Mouse (Mus musculus): ENCODE results near the gene Gm26620. TPM values are rescaled to one million over a fixed set of nuclear protein-coding genes. Genes with fewer than 3 reads are reported as not detected.
A peak's percentile ranks its signal among the peaks of the same experiment; 100 is the strongest.

The Gm26620 gene
- total and polyA plus RNA-seq, 2 experiments from 2014 or later: 1.4 to 4.3 TPM

DNA sequence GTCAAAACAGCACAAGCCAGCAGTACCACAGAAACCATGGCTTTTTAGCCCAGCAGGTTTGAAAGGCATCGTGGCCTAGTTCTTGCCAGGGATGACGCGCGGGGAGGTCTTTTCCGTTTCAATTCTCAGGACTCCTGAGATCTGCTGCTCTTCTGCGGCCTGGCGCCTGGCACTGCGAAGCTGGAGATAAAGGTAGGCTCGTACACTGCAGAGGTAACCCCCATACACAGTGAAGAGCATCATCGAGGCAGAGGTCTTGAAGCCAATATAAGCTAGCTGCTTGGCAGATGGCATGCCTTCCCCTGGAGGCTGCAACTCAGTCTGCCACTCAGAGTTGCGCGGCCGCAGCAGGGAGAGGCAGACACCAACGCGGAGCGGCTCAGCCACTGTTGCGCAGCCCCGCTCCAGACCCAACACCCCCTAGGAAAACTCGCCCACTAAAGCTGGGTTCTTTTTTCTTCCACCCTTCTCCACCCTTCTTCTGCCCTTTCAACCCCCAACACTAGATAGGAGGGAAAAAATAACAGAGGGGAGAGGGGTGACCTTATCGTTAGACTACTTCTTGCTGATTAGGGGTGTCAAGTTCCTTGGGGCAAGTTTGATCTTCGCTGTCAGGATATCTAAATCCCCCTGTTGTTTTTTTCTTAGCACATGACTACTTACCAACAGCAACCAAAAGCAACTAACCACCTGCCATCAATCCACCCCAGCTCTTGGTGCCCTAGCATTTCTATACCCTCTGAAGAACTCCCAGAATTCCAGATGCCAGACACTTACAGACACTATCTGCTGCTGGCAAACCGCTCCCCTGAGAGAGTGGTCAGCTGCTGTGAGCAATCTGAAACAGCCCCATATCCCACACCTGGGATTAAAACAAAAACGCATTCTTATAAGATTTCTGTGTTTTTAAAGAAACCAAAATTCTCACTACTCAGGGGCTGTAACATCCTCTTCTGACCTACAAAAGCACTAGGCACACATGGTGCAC, 33.9 kb upstream of the Gm26620 start:
- no peak overlapping the region for H3K4me3 ChIP-seq (ENCODE audit: low read depth, low read length)
- WGBS: 50% methylated on average over 23 of the region's 23 CpGs
- no peak; the same call in 1 of the 2 replicates for ATAC-seq (ENCODE audit: insufficient read depth, low read depth)
- peaks cover 16% of the 10 kb centered on the region for H3K36me3 ChIP-seq (replicated peaks; ENCODE audit: control insufficient read depth, insufficient read depth, low read length)
- peak overlapping the region; percentile 31; the same call in 1 of the 2 replicates for H3K27ac ChIP-seq (ENCODE audit: low read depth)
- H3K27me3 ChIP-seq (ENCODE audit: control insufficient read depth, insufficient read depth, low read length): no peaks in the 10 kb centered on the region
- TF ChIP-seq EP300 (IDR thresholded peaks at IDR 0.05; ENCODE audit: low read depth) (no peak), CTCF (IDR thresholded peaks at IDR 0.05; ENCODE audit: low read depth) (no peak)
- H3K4me1 ChIP-seq (ENCODE audit: control insufficient read depth, insufficient read depth): peaks cover 2% of the 10 kb centered on the region
- DNase-seq (ENCODE audit: low spot score): no peak
- H3K9ac ChIP-seq (replicated peaks; ENCODE audit: low read depth, low read length): no peak overlapping the region
- no peak overlapping the region for H3K4me2 ChIP-seq (ENCODE audit: low read depth, low read length)
- H3K9me3 ChIP-seq (replicated peaks; ENCODE audit: control insufficient read depth, low read length): no peaks in the 10 kb centered on the region

DNA sequence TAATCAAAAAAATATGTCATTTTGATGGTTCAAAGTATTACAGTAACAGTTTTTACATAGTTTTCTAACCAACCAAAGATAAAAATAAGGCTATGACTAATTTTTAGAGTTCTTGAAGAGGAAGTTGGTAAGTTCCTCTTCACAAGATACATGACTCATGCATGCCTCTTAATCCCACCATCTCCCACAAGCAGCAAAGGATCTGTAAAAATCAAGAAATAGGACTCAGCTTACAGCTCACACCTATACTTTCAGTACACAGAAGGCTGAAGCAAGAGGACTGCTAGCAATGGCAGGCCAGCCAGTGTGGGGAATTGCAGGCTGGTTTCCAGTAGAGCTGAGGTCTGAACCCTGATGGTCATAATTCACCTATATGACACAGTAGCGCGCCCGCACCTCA, 31.3 kb upstream of the Gm26620 start:
- H3K36me3 ChIP-seq (replicated peaks; ENCODE audit: control insufficient read depth, insufficient read depth, low read length): peaks cover 16% of the 10 kb centered on the region; the same call in 1 of the 2 replicates
- no peak for TF ChIP-seq EP300 (IDR thresholded peaks at IDR 0.05; ENCODE audit: low read depth)

DNA sequence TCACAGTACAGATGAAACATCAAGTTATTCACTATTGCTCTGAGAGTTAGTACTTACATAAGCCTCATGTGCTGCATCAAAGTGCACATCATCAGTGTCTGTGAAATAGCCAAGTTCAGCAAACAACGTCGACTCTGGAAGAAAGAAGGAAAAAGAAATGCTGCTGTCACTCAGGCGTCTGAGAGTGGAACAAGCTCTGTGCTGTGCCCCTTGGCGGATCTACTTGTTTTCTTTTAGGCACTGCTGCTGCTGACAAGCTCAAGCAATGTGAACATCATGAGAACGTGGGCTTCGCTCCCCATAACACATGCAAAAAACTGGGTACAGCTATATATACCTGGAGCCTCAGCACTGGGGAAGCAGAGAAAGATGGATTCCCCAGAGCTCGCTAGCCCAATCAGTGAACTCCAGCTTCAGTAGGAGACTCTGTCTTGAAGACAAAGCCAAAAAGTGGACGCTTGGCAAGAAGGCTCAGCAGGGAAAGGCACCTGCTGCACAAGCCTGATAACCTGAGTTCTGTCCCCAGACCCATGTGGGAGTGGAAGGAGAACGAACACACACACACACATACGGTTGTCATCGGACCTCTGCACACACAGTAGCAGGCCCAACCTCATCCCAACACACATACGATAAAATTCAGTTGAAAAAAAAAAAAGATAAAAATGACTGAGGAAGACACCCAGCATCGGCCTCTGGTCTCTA, 29.7 kb upstream of the Gm26620 start:
- no peaks in the 10 kb centered on the region; the same call in 1 of the 2 replicates for H3K4me1 ChIP-seq (ENCODE audit: control insufficient read depth, insufficient read depth)
- H3K9ac ChIP-seq (replicated peaks; ENCODE audit: low read depth, low read length): no peak overlapping the region
- peaks cover 7% of the 10 kb centered on the region; the same call in 1 of the 2 replicates for H3K36me3 ChIP-seq (replicated peaks; ENCODE audit: control insufficient read depth, insufficient read depth, low read length)
- DNase-seq (ENCODE audit: low spot score): no peak
- H3K4me2 ChIP-seq (ENCODE audit: low read depth, low read length): no peak overlapping the region
- TF ChIP-seq CTCF (IDR thresholded peaks at IDR 0.05; ENCODE audit: low read depth): no peak
- TF ChIP-seq EP300 (IDR thresholded peaks at IDR 0.05; ENCODE audit: low read depth): no peak
- H3K4me3 ChIP-seq (ENCODE audit: low read depth, low read length): no peak overlapping the region
- 76% methylated on average over 13 of the region's 13 CpGs for WGBS
- H3K27ac ChIP-seq (ENCODE audit: low read depth): no peak overlapping the region
- no peaks in the 10 kb centered on the region for H3K9me3 ChIP-seq (replicated peaks; ENCODE audit: control insufficient read depth, low read length)
- ATAC-seq (ENCODE audit: insufficient read depth, low read depth): no peak
- H3K27me3 ChIP-seq (ENCODE audit: control insufficient read depth, insufficient read depth, low read length): no peaks in the 10 kb centered on the region

More for the DNA sequence above, 31.3 kb upstream of the Gm26620 start:
- ATAC-seq (ENCODE audit: insufficient read depth, low read depth) (no peak), DNase-seq (ENCODE audit: low spot score) (no peak)
- 94% methylated on average over 3 of the region's 3 CpGs for WGBS
- no peak overlapping the region for H3K4me3 ChIP-seq (ENCODE audit: low read depth, low read length)
- H3K27ac ChIP-seq (ENCODE audit: low read depth): no peak overlapping the region
- H3K9me3 ChIP-seq (replicated peaks; ENCODE audit: control insufficient read depth, low read length): no peaks in the 10 kb centered on the region
- no peaks in the 10 kb centered on the region; the same call in 1 of the 2 replicates for H3K4me1 ChIP-seq (ENCODE audit: control insufficient read depth, insufficient read depth)
- no peak overlapping the region for H3K9ac ChIP-seq (replicated peaks; ENCODE audit: low read depth, low read length)
- H3K4me2 ChIP-seq (ENCODE audit: low read depth, low read length): no peak overlapping the region
- H3K27me3 ChIP-seq (ENCODE audit: control insufficient read depth, insufficient read depth, low read length): no peaks in the 10 kb centered on the region

DNA sequence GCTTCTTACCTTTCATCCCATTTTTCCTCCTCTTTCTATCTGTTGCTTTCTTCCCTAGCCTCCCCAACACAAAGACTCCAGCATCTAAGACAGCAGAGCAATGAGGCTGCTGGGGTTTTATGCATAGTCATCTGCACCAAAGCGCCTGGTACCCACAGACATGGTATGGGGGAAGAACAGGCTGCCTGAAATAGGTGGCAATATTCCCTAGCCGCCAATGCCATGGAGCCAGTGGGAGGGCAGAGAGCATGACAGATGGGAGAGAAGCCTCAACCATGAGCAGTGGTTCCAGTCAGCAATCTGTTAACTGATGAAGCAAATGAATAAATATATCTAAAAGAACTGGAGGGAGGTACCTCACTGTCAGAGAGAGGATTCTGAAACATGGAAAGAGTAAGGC, 27.5 kb upstream of the Gm26620 start:
- 83% methylated on average over 2 of the region's 2 CpGs for whole genome bisulfite sequencing
- no peaks in the 10 kb centered on the region for H3K27me3 ChIP-seq (ENCODE audit: control insufficient read depth, insufficient read depth, low read length)
- H3K4me1 ChIP-seq (ENCODE audit: control insufficient read depth, insufficient read depth): peaks cover 4% of the 10 kb centered on the region; the same call in 1 of the 2 replicates
- H3K36me3 ChIP-seq (replicated peaks; ENCODE audit: control insufficient read depth, insufficient read depth, low read length): no peaks in the 10 kb centered on the region; the same call in 1 of the 2 replicates
- no peak overlapping the region for H3K4me3 ChIP-seq (ENCODE audit: low read depth, low read length)
- no peak overlapping the region for H3K9ac ChIP-seq (replicated peaks; ENCODE audit: low read depth, low read length)
- DNase-seq (ENCODE audit: low spot score) (no peak), ATAC-seq (ENCODE audit: insufficient read depth, low read depth) (no peak)
- no peak overlapping the region for H3K4me2 ChIP-seq (ENCODE audit: low read depth, low read length)
- H3K9me3 ChIP-seq (replicated peaks; ENCODE audit: control insufficient read depth, low read length): no peaks in the 10 kb centered on the region
- TF ChIP-seq CTCF (IDR thresholded peaks at IDR 0.05; ENCODE audit: low read depth) (no peak), EP300 (IDR thresholded peaks at IDR 0.05; ENCODE audit: low read depth) (no peak)
- H3K27ac ChIP-seq (ENCODE audit: low read depth): no peak overlapping the region

DNA sequence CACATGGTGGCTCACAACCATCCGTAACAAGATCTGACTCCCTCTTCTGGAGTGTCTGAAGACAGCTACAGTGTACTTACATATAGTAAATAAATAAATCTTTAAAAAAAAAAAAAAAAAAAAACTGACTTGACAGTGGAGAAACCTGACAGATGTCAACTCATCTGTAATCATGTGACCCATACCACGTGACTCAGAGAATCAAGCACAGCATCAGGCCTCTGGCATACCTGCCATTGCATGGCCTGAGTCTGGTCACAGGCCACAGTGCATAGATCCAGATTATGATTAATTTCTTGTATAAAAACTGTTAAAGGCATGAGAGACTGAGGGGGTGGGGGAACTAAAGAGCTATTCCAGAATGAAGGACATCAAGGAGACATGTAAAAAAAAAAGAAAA, 26.0 kb upstream of the Gm26620 start:
- no peaks in the 10 kb centered on the region for H3K9me3 ChIP-seq (replicated peaks; ENCODE audit: control insufficient read depth, low read length)
- no peaks in the 10 kb centered on the region for H3K36me3 ChIP-seq (replicated peaks; ENCODE audit: control insufficient read depth, insufficient read depth, low read length)
- H3K9ac ChIP-seq (replicated peaks; ENCODE audit: low read depth, low read length): no peak overlapping the region
- ATAC-seq (ENCODE audit: insufficient read depth, low read depth) (no peak), DNase-seq (ENCODE audit: low spot score) (no peak)
- H3K4me1 ChIP-seq (ENCODE audit: control insufficient read depth, insufficient read depth): peaks cover 6% of the 10 kb centered on the region
- WGBS: 74% methylated on average over 1 of the region's 2 CpGs
- H3K4me2 ChIP-seq (ENCODE audit: low read depth, low read length): no peak overlapping the region
- no peak overlapping the region for H3K4me3 ChIP-seq (ENCODE audit: low read depth, low read length)
- no peaks in the 10 kb centered on the region for H3K27me3 ChIP-seq (ENCODE audit: control insufficient read depth, insufficient read depth, low read length)
- H3K27ac ChIP-seq (ENCODE audit: low read depth): no peak overlapping the region
- TF ChIP-seq CTCF (IDR thresholded peaks at IDR 0.05; ENCODE audit: low read depth) (no peak), EP300 (IDR thresholded peaks at IDR 0.05; ENCODE audit: low read depth) (no peak)
